Mouse (Mus musculus) heart, postnatal 0 days (tissue): ENCODE results near the gene Hmmr.

Source experiments
- CTCF ChIP-seq: IDR thresholded peaks from 2 replicates; pipeline ENCODE4 v1.5.1; 2016; ENCODE audit warnings: antibody characterized with exemption, control low read depth, low read depth
- EP300 ChIP-seq: IDR thresholded peaks from 2 replicates; pipeline ENCODE4 v1.6.1; 2016; ENCODE audit warnings: antibody characterized with exemption, low read depth

GRCm38 (mm10) chr11:40764690-40765089 is 31.5 kb upstream of the Hmmr start:
- TF ChIP-seq CTCF (no peak), EP300 (no peak)
